Mouse (Mus musculus) frontal cortex, adult 2 months (tissue): Measurements from ENCODE around the gene Fiz1. TPM values are rescaled to one million over a fixed set of nuclear protein-coding genes. Genes with fewer than 3 reads are reported as not detected.
A peak's percentile ranks its signal among the peaks of the same experiment; 100 is the strongest.
"Not testable (repeated sequence)": the region's sequence is repeated elsewhere in the genome, so short reads cannot be mapped to it uniquely, and the experiment has no call there.

ENCODE experiments used
- DNase-seq, 2 experiments: peaks; one replicate each; pipeline ENCODE4 v3.0.0; 2022; ENCODE audit warnings: low spot score in 1 of 2; ENCODE audit errors: extremely low spot score in 1 of 2
- polyA plus RNA-seq: library from polyadenylated mRNA; depleted of rRNA; stranded (reverse); fragments of >200 nt; gene quantifications from 2 replicates; pipeline ENCODE4 v1.2.3, GENCODE M21; 2012

Gene Fiz1
- polyA plus RNA-seq, 1 experiment, result 22.7 TPM

DNA sequence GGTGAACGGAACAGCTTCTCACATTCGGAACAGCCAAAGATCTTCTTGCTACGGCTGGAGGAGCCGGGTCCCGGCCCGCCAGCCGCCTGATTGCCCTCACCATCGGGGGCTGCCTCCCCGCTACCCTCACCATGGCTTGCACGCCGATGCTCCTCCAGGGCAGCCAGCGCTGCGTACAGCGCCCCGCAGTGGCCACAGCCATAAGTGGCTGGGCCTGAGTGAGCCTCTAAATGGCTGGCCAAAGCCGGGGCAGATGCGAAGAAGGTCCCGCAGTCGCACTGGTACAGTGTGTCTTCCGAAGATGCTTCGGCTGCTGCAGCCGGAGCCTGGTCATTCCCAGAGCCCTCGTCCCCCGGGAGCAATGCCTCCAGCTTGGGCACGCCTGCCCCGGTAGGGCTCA, 6.3 kb downstream of the Fiz1 start:
- no peak for DNase-seq

DNA sequence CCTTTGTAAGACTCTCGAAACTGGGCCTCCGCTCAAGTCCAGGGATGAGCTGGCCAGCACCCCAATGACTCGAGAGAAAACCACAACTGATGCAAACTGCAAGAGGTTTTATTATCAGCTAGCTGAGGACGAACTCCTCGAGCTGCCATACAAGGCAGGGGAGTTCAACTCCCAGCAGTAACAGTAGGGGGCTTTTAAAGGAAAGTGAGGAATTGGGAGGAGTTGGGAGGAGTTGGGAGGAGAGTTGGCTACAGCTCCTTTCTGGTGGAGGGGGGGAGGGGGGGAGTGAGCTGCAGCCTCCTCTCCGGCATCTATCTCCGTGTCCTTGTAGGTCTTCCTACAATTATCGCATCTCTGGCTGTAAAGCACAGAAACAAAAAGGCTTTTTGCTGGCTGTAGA, 11.6 kb downstream of the Fiz1 start:
- DNase-seq, result not testable (repeated sequence)

DNA sequence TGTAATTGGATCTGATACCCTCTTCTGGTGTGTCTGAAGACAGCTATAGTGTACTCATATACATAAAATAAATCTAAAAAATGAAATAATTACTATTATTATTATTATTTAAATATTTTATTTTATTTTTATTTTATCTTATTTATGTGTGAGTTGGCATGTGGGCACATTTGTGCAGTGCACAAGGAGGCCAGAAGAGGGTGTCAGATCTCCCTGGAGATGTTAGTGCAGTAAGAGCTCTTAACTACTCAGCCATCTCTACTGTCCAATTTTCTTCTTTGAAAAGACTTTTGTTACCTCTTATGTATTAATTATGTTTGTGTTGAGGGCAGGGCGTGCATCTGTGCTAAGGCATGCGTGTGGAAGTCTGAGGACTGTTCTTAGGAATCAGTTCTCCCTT, 14.6 kb downstream of the Fiz1 start:
- DNase-seq, result no peak

DNA sequence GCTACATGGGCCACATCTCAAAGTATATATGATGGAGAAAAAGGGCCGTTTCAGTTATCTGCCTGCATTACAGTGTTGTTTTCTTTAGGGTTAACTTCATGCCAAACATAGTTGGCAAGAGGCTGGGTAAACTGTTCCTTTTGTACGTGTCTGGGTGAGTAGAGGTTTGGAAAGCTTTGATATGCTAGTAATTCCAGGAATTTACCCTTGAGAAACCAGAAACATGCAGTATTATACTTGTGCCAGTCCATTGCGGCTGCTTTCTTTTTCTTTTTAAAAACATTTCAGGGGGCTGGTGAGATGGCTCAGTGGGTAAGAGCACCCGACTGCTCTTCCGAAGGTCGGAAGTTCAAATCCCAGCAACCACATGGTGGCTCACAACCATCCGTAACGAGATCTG, 17.6 kb downstream of the Fiz1 start:
- DNase-seq, result no peak

DNA sequence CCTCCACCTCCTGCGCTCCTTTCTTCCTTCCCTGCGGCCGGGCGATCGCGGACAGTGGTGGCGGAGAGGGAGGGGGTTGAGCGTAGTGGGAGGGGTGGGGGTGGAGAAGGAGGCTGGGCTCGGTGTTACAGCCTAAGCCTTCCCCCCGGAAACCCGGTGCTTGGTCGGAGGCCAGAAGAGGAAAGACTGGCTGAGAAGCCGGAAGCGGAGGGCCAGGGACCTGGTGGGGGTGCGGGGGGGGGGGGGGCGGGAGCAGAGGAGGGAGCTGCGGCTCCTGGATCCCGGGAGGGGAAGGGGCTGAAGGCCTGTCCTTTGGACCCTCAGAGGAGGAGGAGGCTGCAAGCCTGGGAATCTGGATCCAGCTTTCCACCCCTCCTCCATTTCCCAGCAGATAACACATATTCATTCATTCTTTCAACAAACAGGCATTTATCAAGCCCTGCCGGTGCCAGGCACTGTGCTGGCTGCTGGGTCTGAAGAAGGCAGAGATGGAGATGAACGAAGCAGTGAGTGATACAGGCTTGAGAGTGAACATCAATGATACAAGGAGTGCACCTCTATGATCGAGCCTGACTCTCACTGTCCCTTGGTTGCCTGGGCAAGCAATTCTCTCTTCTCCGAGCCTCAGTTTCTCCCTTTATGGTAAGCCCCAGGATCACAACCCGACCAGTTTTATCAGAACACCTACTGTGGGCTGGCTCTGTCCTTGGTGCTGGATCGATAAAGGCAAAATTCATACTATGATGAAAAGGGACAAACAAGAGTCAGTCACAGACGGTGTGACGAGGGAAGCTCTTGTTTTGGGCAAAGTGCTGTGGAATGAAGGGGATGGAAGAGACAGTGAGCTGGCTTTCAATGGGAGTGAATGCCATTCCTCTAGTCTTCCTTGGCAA, 18.2 kb downstream of the Fiz1 start, which contains the start of gene Zfp579:
Zfp579 (minus strand) TSS at position 156 of the 893 bp plus-strand sequence.
- peak; percentile 79 to 97 for DNase-seq

DNA sequence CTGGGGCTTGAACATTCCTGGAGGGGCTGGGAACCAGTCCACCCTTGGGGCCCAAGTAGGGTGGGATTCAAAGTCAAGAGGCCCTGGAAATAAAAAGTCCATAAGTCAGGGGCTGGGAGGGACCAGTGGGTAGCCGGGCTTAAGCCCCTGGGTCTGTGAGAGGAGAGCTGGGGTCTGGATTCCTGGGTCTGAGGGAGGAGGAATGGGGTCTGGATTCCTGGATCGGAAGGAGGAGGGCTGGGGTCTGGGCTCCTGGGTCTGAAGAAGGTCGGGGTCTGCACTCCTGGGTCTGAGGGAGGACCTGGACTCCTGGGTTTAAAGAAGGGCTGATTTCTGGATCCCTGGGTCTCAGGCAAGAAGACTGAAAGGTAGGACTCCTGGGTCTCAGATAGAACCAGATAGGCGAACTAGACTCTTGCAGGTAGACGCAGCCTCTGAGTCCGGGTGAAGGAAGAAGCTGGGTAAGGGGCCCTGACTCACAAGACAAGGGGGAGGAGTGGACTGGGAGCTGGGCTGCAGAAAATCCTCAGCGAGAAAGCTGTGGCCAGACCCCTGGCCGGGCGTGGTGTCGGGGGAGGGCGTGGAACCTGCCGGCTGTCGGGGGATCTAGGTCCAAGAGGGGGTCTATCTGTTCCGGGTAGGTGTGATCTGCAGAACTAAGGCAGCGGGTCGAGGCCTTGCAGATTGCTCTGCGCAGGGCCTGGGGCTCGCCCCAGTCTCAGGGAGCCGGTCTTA, 19.1 kb downstream of the Fiz1 start:
- no peak for DNase-seq

DNA sequence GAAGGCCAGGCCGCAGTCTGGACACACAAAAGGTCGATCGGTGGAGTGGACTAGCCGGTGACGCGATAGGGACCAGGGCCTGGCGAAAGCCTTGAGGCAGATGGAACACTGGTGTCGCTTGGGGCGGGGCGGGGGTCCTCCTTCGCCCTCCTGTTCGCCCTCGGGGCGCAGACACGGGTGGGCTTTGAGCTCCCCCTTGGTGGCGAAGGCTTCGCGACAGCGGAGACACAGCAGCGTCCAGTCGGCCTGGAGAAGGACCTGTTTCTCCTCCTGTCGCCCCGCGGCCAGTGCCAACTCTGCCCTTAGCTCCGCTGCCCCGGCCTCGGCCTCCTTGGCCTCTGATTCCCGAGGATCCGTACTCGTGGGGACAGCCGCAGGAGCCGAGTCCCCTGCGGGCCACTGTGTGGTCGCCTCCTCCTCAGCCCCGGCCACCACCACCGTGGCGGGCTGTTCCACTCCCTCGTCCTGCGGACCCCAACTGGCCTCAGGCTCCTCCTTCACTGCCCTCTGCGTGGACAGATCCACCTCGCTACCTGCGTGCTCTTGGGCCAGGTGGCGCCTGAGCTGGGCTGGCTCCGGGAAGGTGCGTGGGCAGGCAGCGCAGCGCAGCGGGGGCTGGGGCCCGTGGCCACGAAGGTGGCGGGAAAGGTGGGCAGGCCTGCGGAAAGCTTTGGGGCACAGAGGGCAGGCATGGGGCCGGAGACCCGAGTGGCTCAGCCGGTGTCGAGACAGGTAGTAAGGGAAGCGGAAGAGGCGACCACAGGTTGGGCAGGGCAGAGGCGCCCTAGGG, 20.3 kb downstream of the Fiz1 start:
- DNase-seq, result no peak

DNA sequence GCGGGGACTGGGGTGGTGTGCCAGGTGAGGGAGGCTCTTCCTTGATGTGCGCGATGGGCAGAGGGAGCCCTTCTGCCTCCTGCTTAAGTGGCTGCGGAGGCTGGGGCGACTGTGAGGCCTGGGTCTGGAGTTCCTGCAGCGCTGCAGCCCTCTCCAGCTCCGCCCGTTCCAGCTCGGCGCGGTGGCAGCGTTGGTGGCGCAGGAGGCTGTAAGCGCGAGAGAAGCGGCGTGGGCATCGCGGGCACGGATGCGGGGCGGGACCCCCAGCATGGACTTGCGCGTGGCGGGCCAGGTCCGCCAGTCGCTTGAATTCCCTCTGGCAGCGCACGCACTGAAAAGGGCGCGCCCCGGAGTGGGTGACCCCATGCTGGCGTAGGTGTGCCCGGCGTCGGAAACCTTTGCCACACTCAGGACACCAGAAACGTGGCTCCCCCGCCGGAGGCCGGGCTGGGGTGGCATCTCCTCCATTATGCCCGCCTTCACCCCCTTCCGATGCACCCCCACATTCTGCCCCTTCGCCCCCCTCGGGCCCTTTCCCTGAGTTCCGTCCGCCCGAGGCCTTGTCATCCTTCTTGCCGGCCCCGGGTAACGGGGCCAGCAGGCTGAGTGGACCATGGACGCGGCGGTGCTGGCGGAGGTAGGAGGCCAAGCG, 21.0 kb downstream of the Fiz1 start:
- DNase-seq, result no peak

DNA sequence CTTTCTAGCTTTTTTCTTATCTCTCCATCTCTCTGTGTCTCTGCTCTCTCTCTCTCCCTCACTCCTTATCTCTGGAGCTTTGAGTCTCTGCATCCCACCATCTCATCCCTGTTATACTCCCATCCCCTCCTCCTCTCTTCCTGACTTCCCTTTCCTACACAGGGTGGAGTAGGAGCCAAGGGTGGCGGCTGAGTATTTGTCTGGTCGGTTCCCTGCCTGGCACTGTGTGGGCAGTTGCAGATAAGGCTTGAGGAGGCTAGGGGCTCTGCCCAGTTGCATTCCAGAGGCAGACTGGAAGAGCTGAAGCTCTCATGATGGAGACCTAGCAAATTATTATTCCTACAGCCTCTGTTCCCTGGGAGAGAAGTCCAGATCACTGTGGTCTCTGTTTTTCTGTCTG, 26.2 kb downstream of the Fiz1 start:
- no peak for DNase-seq

DNA sequence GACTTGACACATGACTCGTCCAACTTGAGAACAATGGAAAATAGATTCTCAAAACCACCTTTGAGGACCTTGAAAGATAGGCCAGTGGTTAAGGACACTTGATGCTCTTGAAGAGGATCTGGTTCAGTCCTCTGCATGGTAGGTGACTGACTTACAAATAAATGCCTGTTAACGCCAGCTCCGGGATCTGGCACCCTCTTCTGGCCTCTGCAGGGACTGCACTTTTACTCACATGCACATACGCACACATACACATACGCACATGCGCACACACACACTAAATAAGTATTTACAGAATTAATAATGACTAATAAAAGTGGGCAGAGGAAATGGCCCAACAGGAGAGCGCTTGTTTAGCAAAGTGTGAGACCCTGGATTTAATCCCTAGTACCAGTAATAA, 37.7 kb downstream of the Fiz1 start:
- DNase-seq, result no peak

DNA sequence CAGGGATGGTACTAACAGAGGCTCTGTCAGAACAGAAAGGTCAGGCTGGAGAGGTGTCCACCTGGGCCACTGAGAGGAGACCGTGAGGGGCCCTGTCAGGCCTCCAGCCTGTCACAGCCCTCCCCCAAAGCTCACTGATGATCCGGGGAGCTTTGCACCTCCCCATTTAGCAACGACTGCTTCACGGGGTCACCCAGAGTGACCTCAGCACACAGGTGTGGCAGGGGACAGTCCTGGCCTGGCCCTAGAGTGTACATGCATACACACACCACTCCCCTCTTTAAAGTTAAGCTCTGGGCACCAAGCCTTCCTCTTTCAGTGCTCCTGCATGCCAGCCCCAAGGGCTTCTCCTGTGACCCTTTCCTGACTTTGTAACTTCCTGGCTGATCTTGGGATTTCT, 39.0 kb downstream of the Fiz1 start:
- no peak for DNase-seq

DNA sequence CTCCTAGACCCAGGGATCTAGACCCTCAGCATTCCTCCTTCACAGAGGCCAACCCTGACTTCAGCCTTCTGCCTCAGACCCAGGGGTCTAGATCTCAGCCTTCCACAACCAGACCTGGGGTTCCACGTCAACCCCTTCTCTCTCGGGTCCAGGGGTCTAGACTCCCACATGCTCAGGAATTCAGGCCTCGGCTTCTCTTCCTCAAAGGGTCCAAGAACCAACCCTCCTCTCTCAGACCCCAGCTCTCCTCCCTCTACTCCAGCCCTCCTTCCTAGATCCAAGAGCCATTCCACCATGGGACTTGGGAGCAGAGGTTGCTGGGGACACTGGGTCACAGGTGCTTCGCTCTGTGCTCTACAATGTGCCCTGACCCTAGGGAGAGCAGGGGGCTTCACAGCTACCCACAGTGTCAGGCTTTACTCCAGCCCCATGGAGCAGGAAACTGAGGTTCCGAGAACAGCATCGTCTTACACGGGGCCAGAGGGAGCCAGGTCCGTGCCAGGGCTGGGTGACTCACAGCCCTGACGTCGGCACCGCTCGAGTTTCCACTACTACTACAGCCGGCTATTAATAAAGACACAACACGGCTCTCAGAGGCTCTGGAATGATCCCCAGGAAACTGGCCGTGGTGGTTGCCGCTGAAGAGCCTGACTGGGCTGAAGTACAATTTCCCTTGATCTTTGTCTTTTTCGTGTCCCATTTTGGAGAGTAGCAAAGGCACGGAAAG, 42.0 kb downstream of the Fiz1 start:
- no peak for DNase-seq

DNA sequence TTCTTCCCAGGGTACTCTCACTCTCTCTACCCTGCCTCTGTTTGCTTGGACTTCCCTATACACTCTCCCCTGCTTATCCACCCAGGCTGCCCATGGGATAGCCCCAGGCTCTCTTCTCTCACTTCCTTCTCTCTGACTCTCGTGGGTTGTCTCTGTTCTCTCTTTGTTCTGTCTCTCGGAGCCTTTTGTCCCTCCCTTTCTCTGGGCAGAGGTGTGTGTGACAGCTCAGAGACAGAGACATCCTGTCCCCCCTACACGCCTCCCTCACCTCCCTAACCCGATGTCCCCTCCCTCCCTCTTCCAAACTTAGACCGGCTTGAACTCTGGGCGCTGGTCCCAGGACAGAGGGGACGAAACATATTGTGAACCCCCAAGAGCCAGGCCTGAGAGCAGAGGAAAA, 42.8 kb downstream of the Fiz1 start:
- DNase-seq, result no peak

DNA sequence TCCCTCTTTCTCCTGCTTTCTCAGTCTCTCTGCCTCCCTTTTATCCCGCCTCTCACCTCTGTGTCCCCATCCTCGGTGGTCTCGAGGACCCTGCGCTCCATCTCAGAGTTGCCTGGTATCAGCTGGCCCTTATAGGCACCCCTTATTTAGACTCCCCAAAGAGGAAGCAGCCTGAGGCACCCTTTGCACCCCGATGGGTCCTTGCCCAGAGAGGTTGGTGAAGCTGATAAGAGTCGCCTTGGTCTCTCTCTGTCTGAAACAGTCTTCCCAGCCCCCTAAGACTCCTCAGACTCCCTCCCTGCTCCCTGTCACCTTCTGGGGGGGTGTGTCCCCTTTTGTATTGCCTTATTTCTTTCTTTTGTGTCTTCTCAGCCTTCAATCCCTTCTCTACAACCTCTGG, 43.4 kb downstream of the Fiz1 start, which contains the start of gene Sbk3:
Sbk3 (minus strand) TSS at position 101 of the 400 bp plus-strand sequence.
- no peak for DNase-seq

DNA sequence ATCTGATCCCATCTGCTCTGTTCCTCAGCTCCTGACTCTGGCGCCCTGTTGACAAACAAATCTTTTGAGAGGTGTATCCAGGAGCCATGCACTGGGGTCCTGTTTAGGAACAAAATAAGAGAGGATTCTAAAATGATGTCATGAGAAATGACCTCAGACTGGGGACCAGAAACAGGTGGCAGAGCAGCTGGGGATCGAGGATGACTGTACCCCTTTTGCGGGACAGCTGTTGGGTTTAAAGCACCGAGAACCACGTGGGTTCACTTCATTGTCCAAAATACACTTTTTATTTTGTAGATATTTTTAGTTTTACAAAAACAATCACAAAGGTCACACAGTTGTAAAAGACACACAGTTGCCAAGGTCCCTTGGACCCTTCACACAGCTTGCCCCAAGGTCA, 49.5 kb downstream of the Fiz1 start:
- DNase-seq, result no peak

DNA sequence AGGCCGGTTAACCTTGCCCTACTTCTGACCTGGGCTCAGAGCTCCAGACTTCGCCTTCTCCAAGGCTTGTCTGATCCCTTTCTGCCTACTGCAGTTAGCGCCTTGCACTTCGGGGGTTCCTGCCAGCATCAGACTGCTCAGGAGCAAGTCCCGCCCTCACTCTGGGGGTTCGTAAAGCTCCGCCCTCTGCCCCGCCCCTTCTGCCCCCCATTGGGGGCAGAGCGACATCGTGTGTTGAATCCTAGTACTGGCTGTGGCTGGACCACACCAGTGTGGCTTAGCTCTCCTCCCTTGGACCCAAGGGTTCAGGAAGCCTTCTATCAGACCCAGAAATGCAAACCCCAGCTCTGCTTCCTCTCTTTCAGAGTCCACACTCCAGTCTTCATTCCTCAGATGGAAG, 50.2 kb downstream of the Fiz1 start, which contains the start of gene Sbk2:
Sbk2 (minus strand) TSS at position 135 of the 400 bp plus-strand sequence.
- DNase-seq, result peak; percentile 20 to 78

DNA sequence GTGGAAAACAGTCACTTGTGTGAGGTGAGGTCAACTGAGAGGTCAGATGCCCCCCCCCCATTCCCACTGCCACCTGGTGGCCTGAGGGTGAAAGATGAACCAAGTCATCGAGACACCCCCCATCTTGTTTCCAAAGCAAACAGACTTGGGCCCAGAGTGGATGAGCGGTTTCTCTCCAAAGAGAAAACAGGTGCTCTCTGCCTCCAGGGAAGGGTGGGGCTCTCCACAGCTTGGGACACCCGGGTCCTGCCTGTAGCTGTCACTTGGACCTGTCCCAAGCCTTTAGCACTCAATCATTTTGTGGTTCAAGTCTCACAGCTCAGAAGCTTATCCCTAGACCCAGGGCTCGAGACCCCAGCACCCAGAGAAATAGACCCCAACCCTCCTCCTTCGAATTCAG, 51.0 kb downstream of the Fiz1 start:
- no peak for DNase-seq

DNA sequence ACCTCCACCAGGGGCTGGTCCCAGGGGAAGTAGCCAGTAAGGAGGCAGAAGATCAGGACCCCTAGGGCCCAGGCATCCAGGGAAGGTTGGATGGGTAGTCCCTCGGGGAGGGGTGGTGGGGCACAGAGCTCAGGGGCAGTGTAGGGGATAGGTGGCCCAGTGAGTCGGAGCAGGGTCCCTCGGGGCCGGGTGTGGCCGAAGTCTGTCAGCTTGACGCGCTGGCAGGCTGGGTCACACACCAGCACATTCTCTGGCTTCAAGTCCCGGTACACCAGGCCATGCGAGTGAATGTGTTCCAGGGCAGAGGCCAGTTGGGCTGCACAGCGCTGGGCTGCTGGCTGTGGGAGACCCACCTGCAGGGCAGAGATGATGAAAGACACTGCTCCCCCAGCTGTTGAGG, 57.1 kb downstream of the Fiz1 start:
- no peak for DNase-seq
